Mouse (Mus musculus): ENCODE data around the gene Gca.
"Not testable (repeated sequence)": the region's sequence is repeated elsewhere in the genome, so short reads cannot be mapped to it uniquely, and the experiment has no call there.

Gca gene

GRCm38 (mm10) chr2:62670301-62670700 is 6.2 kb downstream of the Gca start:
- DNase-seq, result no peak

GRCm38 (mm10) chr2:62670767-62671166 is 6.7 kb downstream of the Gca start:
- DNase-seq, result no peak

- no peak for DNase-seq
Observed at GRCm38 (mm10) chr2:62672788-62673187, 8.7 kb downstream of the Gca start.

GRCm38 (mm10) chr2:62681667-62682066 is 17.6 kb downstream of the Gca start:
- no peak for DNase-seq

GRCm38 (mm10) chr2:62684989-62685595 is 21.0 kb downstream of the Gca start:
- no peak for DNase-seq

- DNase-seq, result no peak
Observed at GRCm38 (mm10) chr2:62685934-62686333, 21.8 kb downstream of the Gca start.

- DNase-seq, result no peak
Observed at GRCm38 (mm10) chr2:62706313-62706712, 42.2 kb downstream of the Gca start.

GRCm38 (mm10) chr2:62709633-62710032 is 45.5 kb downstream of the Gca start:
- no peak for DNase-seq

- DNase-seq, result not testable (repeated sequence)
Observed at GRCm38 (mm10) chr2:62714362-62714761, 50.3 kb downstream of the Gca start.

- no peak for DNase-seq
Observed at GRCm38 (mm10) chr2:62715260-62715659, 51.2 kb downstream of the Gca start.

GRCm38 (mm10) chr2:62717270-62717669 is 53.2 kb downstream of the Gca start:
- no peak for DNase-seq

- DNase-seq, result no peak
Observed at GRCm38 (mm10) chr2:62718411-62718810, 54.3 kb downstream of the Gca start.

- no peak for DNase-seq
Observed at GRCm38 (mm10) chr2:62725946-62726345, 61.9 kb downstream of the Gca start.

- no peak for DNase-seq
Observed at GRCm38 (mm10) chr2:62727732-62728131, 63.6 kb downstream of the Gca start.

GRCm38 (mm10) chr2:62730671-62731070 is 66.6 kb downstream of the Gca start:
- DNase-seq, result no peak

- no peak for DNase-seq
Observed at GRCm38 (mm10) chr2:62743098-62743497, 79.0 kb downstream of the Gca start.

All from thymus, postnatal 36 days (tissue).